Mouse (Mus musculus): ENCODE measurements around the gene Lin7a. TPM values are rescaled to one million over a fixed set of nuclear protein-coding genes. Genes with fewer than 3 reads are reported as not detected.

The Lin7a gene
- polyA plus RNA-seq, 1 experiment from 2014 or later: 16.8 TPM

- no peaks in the 10 kb centered on the region for H3K36me3 ChIP-seq
- no peak for ATAC-seq (replicated peaks)
- no peaks in the 10 kb centered on the region for H3K4me1 ChIP-seq
- H3K9me3 ChIP-seq: no peaks in the 10 kb centered on the region
- no peak overlapping the region for H3K4me2 ChIP-seq (replicated peaks)
- no peak overlapping the region for H3K9ac ChIP-seq (replicated peaks)
- no peak overlapping the region for H3K4me3 ChIP-seq
- H3K27ac ChIP-seq (replicated peaks): no peak overlapping the region
- no peaks in the 10 kb centered on the region for H3K27me3 ChIP-seq
Measured at GRCm38 (mm10) chr10:107315251-107315650, 43.8 kb downstream of the Lin7a start.

- no peak overlapping the region for H3K4me2 ChIP-seq (replicated peaks)
- no peak overlapping the region for H3K9ac ChIP-seq (replicated peaks)
- no peak overlapping the region for H3K27ac ChIP-seq (replicated peaks)
- no peaks in the 10 kb centered on the region for H3K4me1 ChIP-seq
- H3K27me3 ChIP-seq: no peaks in the 10 kb centered on the region
- H3K9me3 ChIP-seq: no peaks in the 10 kb centered on the region
- 32% methylated on average over 5 of the region's 5 CpGs for WGBS
- no peak overlapping the region for H3K4me3 ChIP-seq
- ATAC-seq (replicated peaks): no peak
- no peaks in the 10 kb centered on the region for H3K36me3 ChIP-seq
Measured at GRCm38 (mm10) chr10:107315681-107316080, 44.2 kb downstream of the Lin7a start.

GRCm38 (mm10) chr10:107316100-107316499, 44.6 kb downstream of the Lin7a start:
- ATAC-seq (replicated peaks): no peak
- WGBS: 65% methylated on average over 2 of the region's 2 CpGs
- no peaks in the 10 kb centered on the region for H3K9me3 ChIP-seq
- H3K4me3 ChIP-seq: no peak overlapping the region
- H3K4me2 ChIP-seq (replicated peaks): no peak overlapping the region
- H3K9ac ChIP-seq (replicated peaks): no peak overlapping the region
- H3K36me3 ChIP-seq: no peaks in the 10 kb centered on the region
- no peaks in the 10 kb centered on the region for H3K27me3 ChIP-seq
- H3K4me1 ChIP-seq: no peaks in the 10 kb centered on the region
- H3K27ac ChIP-seq (replicated peaks): no peak overlapping the region

- Histone ChIP-seq H3K27ac (replicated peaks) (no peak overlapping the region), H3K36me3 (no peaks in the 10 kb centered on the region), H3K4me1 (no peaks in the 10 kb centered on the region), H3K27me3 (no peaks in the 10 kb centered on the region), H3K4me3 (no peak overlapping the region), H3K9me3 (no peaks in the 10 kb centered on the region), H3K4me2 (replicated peaks) (no peak overlapping the region), H3K9ac (replicated peaks) (no peak overlapping the region)
- 88% methylated on average over 2 of the region's 2 CpGs for WGBS
- no peak for ATAC-seq (replicated peaks)
Measured at GRCm38 (mm10) chr10:107319648-107320047, 48.2 kb downstream of the Lin7a start.

- no peaks in the 10 kb centered on the region for H3K36me3 ChIP-seq
- no peaks in the 10 kb centered on the region for H3K4me1 ChIP-seq
- H3K27ac ChIP-seq (replicated peaks): no peak overlapping the region
- WGBS: 94% methylated on average over 7 of the region's 7 CpGs
- H3K9me3 ChIP-seq: no peaks in the 10 kb centered on the region
- H3K9ac ChIP-seq (replicated peaks): no peak overlapping the region
- H3K4me3 ChIP-seq: no peak overlapping the region
- no peaks in the 10 kb centered on the region for H3K27me3 ChIP-seq
- no peak for ATAC-seq (replicated peaks)
- H3K4me2 ChIP-seq (replicated peaks): no peak overlapping the region
Measured at GRCm38 (mm10) chr10:107323865-107324264, 52.4 kb downstream of the Lin7a start.

GRCm38 (mm10) chr10:107325558-107325957, 54.1 kb downstream of the Lin7a start:
- H3K36me3 ChIP-seq: no peaks in the 10 kb centered on the region

GRCm38 (mm10) chr10:107339524-107339923, 68.0 kb downstream of the Lin7a start:
- peaks cover 6% of the 10 kb centered on the region for H3K4me1 ChIP-seq
- no peak overlapping the region for H3K27ac ChIP-seq (replicated peaks)
- H3K36me3 ChIP-seq: no peaks in the 10 kb centered on the region
- H3K4me3 ChIP-seq: no peak overlapping the region
- H3K9me3 ChIP-seq: no peaks in the 10 kb centered on the region
- WGBS: 87% methylated on average over 3 of the region's 3 CpGs
- H3K9ac ChIP-seq (replicated peaks): no peak overlapping the region
- no peak for ATAC-seq (replicated peaks)
- H3K4me2 ChIP-seq (replicated peaks): no peak overlapping the region
- H3K27me3 ChIP-seq: no peaks in the 10 kb centered on the region

More at GRCm38 (mm10) chr10:107325558-107325957, 54.1 kb downstream of the Lin7a start:
- Histone ChIP-seq H3K4me1 (no peaks in the 10 kb centered on the region), H3K9ac (replicated peaks) (no peak overlapping the region), H3K9me3 (no peaks in the 10 kb centered on the region), H3K4me3 (no peak overlapping the region), H3K27ac (replicated peaks) (no peak overlapping the region), H3K4me2 (replicated peaks) (no peak overlapping the region), H3K27me3 (no peaks in the 10 kb centered on the region)
- no peak for ATAC-seq (replicated peaks)
- 92% methylated on average over 5 of the region's 5 CpGs for WGBS

- WGBS: 31% methylated on average over 4 of the region's 4 CpGs
- Histone ChIP-seq H3K4me1 (peaks cover 6% of the 10 kb centered on the region), H3K36me3 (no peaks in the 10 kb centered on the region), H3K4me2 (replicated peaks) (no peak overlapping the region), H3K27me3 (no peaks in the 10 kb centered on the region), H3K4me3 (no peak overlapping the region), H3K9ac (replicated peaks) (no peak overlapping the region), H3K9me3 (no peaks in the 10 kb centered on the region), H3K27ac (replicated peaks) (no peak overlapping the region)
- peak; percentile 71; the same call in 1 of the 2 replicates for ATAC-seq (replicated peaks)
Measured at GRCm38 (mm10) chr10:107341151-107341550, 69.7 kb downstream of the Lin7a start.

GRCm38 (mm10) chr10:107344200-107344599, 72.7 kb downstream of the Lin7a start:
- 54% methylated on average over 3 of the region's 3 CpGs for WGBS
- H3K4me2 ChIP-seq (replicated peaks): no peak overlapping the region
- no peaks in the 10 kb centered on the region for H3K27me3 ChIP-seq
- ATAC-seq (replicated peaks): no peak
- H3K4me3 ChIP-seq: no peak overlapping the region
- H3K9me3 ChIP-seq: no peaks in the 10 kb centered on the region
- no peak overlapping the region for H3K9ac ChIP-seq (replicated peaks)
- H3K4me1 ChIP-seq: peaks cover 6% of the 10 kb centered on the region
- H3K36me3 ChIP-seq: no peaks in the 10 kb centered on the region
- H3K27ac ChIP-seq (replicated peaks): no peak overlapping the region

- Histone ChIP-seq H3K4me3 (no peak overlapping the region), H3K9me3 (no peaks in the 10 kb centered on the region), H3K27me3 (no peaks in the 10 kb centered on the region), H3K27ac (replicated peaks) (no peak overlapping the region), H3K4me1 (no peaks in the 10 kb centered on the region), H3K4me2 (replicated peaks) (no peak overlapping the region), H3K36me3 (no peaks in the 10 kb centered on the region), H3K9ac (replicated peaks) (no peak overlapping the region)
- no peak for ATAC-seq (replicated peaks)
- WGBS: 73% methylated on average over 3 of the region's 3 CpGs
Measured at GRCm38 (mm10) chr10:107347842-107348241, 76.4 kb downstream of the Lin7a start.

- ATAC-seq (replicated peaks): no peak
- no peak overlapping the region for H3K4me2 ChIP-seq (replicated peaks)
- H3K36me3 ChIP-seq: no peaks in the 10 kb centered on the region
- H3K9me3 ChIP-seq: no peaks in the 10 kb centered on the region
- WGBS: 65% methylated on average over 6 of the region's 6 CpGs
- no peak overlapping the region for H3K27ac ChIP-seq (replicated peaks)
- H3K4me3 ChIP-seq: no peak overlapping the region
- no peaks in the 10 kb centered on the region for H3K27me3 ChIP-seq
- no peaks in the 10 kb centered on the region for H3K4me1 ChIP-seq
- H3K9ac ChIP-seq (replicated peaks): no peak overlapping the region
Measured at GRCm38 (mm10) chr10:107351696-107352485, 80.4 kb downstream of the Lin7a start.

- no peak for ATAC-seq (replicated peaks)
- Histone ChIP-seq H3K36me3 (no peaks in the 10 kb centered on the region), H3K27me3 (no peaks in the 10 kb centered on the region), H3K9ac (replicated peaks) (no peak overlapping the region), H3K4me2 (replicated peaks) (no peak overlapping the region), H3K4me3 (no peak overlapping the region), H3K9me3 (no peaks in the 10 kb centered on the region), H3K4me1 (no peaks in the 10 kb centered on the region), H3K27ac (replicated peaks) (no peak overlapping the region)
- WGBS: 96% methylated on average over 3 of the region's 3 CpGs
Measured at GRCm38 (mm10) chr10:107353483-107353882, 82.0 kb downstream of the Lin7a start.

Measured in forebrain, embryonic 15.5 days (tissue).